Mouse (Mus musculus) ES-E14 (cell line): ENCODE results near the gene Olfr1396.

ENCODE experiments used
- CHD2 ChIP-seq: IDR thresholded peaks from 2 replicates; pipeline ENCODE4 v1.6.1; 2014; ENCODE audit warnings: mild to moderate bottlenecking, low read depth, low read length, inconsistent platforms
- MAFK ChIP-seq: IDR thresholded peaks from 2 replicates; pipeline ENCODE4 v1.6.1; 2014; ENCODE audit warnings: mild to moderate bottlenecking, low read depth, low read length, inconsistent platforms; ENCODE audit not compliant: insufficient read depth

GRCm38 (mm10) chr11:49154077-49154476 is 39.4 kb upstream of the Olfr1396 start, which contains the start of gene Olfr1394:
- TF ChIP-seq CHD2 (no peak), MAFK (no peak)
